Mouse (Mus musculus): Measurements from ENCODE around the gene Mrgprh. TPM values are rescaled to one million over a fixed set of nuclear protein-coding genes. Genes with fewer than 3 reads are reported as not detected.

Mrgprh gene
- polyA plus RNA-seq, 1 experiment: not detected

DNA sequence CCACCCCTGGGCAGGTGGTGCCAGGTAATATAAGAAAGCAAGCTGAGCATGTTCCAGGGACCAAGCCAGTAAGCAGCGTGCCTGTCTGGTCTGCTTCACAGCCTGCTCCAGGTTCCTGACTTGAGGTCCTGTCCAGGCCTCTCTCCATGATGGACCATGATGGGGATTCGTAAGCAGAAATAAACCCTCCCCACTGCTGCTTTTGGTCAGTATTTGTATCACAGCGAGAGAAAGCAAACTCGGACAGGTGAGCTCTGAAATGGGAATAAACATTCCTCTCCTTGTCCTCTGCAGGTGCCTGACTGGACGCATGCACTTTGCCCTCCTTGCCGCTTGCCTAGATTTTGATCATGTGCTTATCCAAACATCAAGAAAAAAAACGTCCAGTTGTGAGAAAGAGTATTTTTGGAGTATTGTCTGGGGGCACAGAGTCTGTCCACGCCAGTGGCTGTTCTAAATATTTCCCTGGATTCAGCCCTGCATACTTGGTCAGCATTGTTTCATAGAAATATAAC, 16.8 kb upstream of the Mrgprh start:
- Histone ChIP-seq H3K4me2 (ENCODE audit: low read depth) (no peak overlapping the region), H3K79me2 (ENCODE audit: control insufficient read depth, insufficient read depth) (no peaks in the 10 kb centered on the region), H3ac (ENCODE audit: control insufficient read depth, insufficient read length) (no peak overlapping the region), H3K4me3 (no peak overlapping the region), H3K36me3 (ENCODE audit: control insufficient read depth, insufficient read depth) (no peaks in the 10 kb centered on the region), H3K27me3 (ENCODE audit: control insufficient read depth, insufficient read depth, insufficient read length) (peaks cover 30% of the 10 kb centered on the region)
- no peak for TF ChIP-seq MYOD1 (IDR thresholded peaks at IDR 0.05; ENCODE audit: control insufficient read depth in 1 of 3, insufficient read length in 2 of 3, low read depth in 2 of 3)
- no peak for TF ChIP-seq USF1 (IDR thresholded peaks at IDR 0.05; ENCODE audit: low read depth)

DNA sequence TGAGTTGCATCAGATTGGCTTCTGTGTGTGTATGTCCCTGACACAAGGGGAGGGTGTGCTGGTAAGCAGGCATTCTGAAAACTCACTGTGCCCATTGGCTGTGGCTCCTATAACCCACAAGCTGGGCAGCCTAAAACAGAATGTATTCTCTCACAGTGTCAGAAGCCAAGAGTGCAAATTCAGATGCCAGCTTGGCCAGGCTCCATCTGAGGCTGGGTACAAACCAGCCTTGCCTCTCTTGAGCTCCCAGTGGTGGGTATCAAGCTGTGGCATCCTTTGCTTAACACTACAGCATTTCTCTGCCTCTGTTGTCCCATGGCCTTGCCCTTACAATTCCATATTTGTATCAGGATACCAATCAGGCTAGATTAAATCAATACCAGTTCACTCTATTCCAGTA, 11.7 kb upstream of the Mrgprh start:
- no peak overlapping the region for H3K4me3 ChIP-seq
- H3K36me3 ChIP-seq (ENCODE audit: control insufficient read depth, insufficient read depth): no peaks in the 10 kb centered on the region
- H3K27me3 ChIP-seq (ENCODE audit: control insufficient read depth, insufficient read depth, insufficient read length): peaks cover 34% of the 10 kb centered on the region
- no peaks in the 10 kb centered on the region for H3K79me2 ChIP-seq (ENCODE audit: control insufficient read depth, insufficient read depth)
- H3K4me2 ChIP-seq (ENCODE audit: low read depth): no peak overlapping the region
- TF ChIP-seq TCF3 (IDR thresholded peaks at IDR 0.05; ENCODE audit: insufficient read length, low read depth) (no peak), MAX (IDR thresholded peaks at IDR 0.05; ENCODE audit: low read depth) (no peak), POLR2AphosphoS2 (IDR thresholded peaks at IDR 0.05; ENCODE audit: insufficient read length, low read depth) (no peak), REST (IDR thresholded peaks at IDR 0.05; ENCODE audit: insufficient read depth, insufficient read length) (no peak), USF1 (IDR thresholded peaks at IDR 0.05; ENCODE audit: low read depth) (no peak), POLR2A (IDR thresholded peaks at IDR 0.05; ENCODE audit: insufficient read length, low read depth) (no peak), SRF (IDR thresholded peaks at IDR 0.05; ENCODE audit: control insufficient read depth, insufficient read length, low read depth) (no peak)
- H3ac ChIP-seq (ENCODE audit: control insufficient read depth, insufficient read length): no peak overlapping the region

DNA sequence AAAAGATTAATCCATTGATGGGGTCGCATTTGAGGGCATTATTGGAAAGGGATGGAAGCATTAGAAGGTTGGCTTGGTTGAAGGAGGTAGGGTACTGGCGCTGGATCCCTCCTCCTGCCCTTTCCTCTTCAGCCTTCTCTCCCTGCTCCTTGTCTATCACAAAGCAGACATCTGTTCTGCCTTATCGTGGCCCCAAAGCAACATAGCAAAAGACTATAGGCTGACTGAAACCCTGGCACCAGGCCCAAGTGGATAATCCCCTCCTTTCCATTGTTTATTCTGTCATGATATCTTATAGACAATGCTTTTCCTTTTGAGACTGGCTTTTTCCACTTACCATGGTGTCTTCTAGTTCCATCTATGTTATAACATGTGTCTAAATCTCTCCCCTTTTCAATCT, 10.4 kb upstream of the Mrgprh start:
- no peak overlapping the region for H3ac ChIP-seq (ENCODE audit: control insufficient read depth, insufficient read length)
- H3K4me3 ChIP-seq: no peak overlapping the region
- peaks cover 41% of the 10 kb centered on the region for H3K27me3 ChIP-seq (ENCODE audit: control insufficient read depth, insufficient read depth, insufficient read length)
- TF ChIP-seq POLR2A (IDR thresholded peaks at IDR 0.05; ENCODE audit: insufficient read length, low read depth) (no peak), REST (IDR thresholded peaks at IDR 0.05; ENCODE audit: insufficient read depth, insufficient read length) (no peak), USF1 (IDR thresholded peaks at IDR 0.05; ENCODE audit: low read depth) (no peak), TCF12 (IDR thresholded peaks at IDR 0.05; ENCODE audit: insufficient read depth, poor library complexity, severe bottlenecking) (no peak), CEBPB (IDR thresholded peaks at IDR 0.05; ENCODE audit: insufficient read depth, poor library complexity, severe bottlenecking) (no peak), SRF (IDR thresholded peaks at IDR 0.05; ENCODE audit: control insufficient read depth, insufficient read length, low read depth) (no peak), MAX (IDR thresholded peaks at IDR 0.05; ENCODE audit: low read depth) (no peak), E2F4 (IDR thresholded peaks at IDR 0.05; ENCODE audit: insufficient read depth) (no peak), POLR2AphosphoS2 (IDR thresholded peaks at IDR 0.05; ENCODE audit: insufficient read length, low read depth) (no peak), MYOD1 (IDR thresholded peaks at IDR 0.05; ENCODE audit: control insufficient read depth in 1 of 3, insufficient read length in 2 of 3, low read depth in 2 of 3) (no peak), TCF3 (IDR thresholded peaks at IDR 0.05; ENCODE audit: insufficient read length, low read depth) (no peak), MYOG (IDR thresholded peaks at IDR 0.05; ENCODE audit: control insufficient read depth in 1 of 3, insufficient read depth in 1 of 3, insufficient read length in 2 of 3, low read depth in 2 of 3) (no peak)
- H3K36me3 ChIP-seq (ENCODE audit: control insufficient read depth, insufficient read depth): no peaks in the 10 kb centered on the region
- H3K79me2 ChIP-seq (ENCODE audit: control insufficient read depth, insufficient read depth): no peaks in the 10 kb centered on the region
- no peak overlapping the region for H3K4me2 ChIP-seq (ENCODE audit: low read depth)

DNA sequence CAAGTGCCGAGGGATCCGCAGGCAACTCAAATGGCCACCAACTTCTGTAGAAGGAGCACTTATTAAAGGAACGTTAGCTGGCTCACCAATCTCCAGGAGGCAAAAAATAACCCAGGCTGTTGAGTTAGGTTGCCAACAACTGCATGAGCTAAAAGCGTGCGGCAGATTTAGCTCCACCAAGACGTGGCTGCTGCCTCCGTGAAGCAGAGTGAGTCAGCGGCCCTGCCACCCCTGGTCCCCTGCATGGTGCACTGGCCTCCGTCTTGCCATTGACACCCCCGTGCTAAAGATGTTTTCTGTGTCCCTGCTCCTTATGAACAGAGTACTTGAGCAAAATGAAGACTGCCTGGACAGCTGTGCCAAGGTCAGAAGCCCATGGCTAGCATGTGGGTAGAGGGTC, 9.0 kb upstream of the Mrgprh start:
- Histone ChIP-seq H3K4me3 (no peak overlapping the region), H3K27me3 (ENCODE audit: control insufficient read depth, insufficient read depth, insufficient read length) (peaks cover 37% of the 10 kb centered on the region), H3K79me2 (ENCODE audit: control insufficient read depth, insufficient read depth) (no peaks in the 10 kb centered on the region), H3K36me3 (ENCODE audit: control insufficient read depth, insufficient read depth) (no peaks in the 10 kb centered on the region), H3K4me2 (ENCODE audit: low read depth) (peak overlapping the region; percentile 18), H3ac (ENCODE audit: control insufficient read depth, insufficient read length) (no peak overlapping the region)
- TF ChIP-seq CEBPB (IDR thresholded peaks at IDR 0.05; ENCODE audit: insufficient read depth, poor library complexity, severe bottlenecking) (no peak), MYOG (IDR thresholded peaks at IDR 0.05; ENCODE audit: control insufficient read depth in 1 of 3, insufficient read depth in 1 of 3, insufficient read length in 2 of 3, low read depth in 2 of 3) (peak in 1 of 3 experiments; percentile 10)

DNA sequence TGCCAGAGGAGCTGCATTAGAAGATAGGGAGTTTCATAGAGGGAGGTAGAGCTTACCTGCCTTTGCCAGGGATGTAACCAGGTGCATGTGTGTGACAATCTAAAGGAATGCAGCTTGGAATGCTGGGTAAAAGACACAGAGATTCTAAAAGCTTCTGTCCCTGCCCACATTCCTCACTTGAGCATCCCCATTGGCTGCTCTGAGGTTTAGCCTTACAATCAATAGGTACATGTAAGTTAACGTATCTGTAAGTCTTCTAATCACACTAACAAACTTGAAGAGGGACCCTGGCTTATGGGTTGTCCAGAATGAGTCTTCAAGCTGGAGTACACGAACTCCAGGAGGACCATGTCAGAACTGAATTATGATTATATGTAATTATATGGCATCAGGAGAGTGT, 7.8 kb upstream of the Mrgprh start, which contains the start of gene Mas1:
Gene Mas1 (minus strand): TSS at position 101 of the 400 bp plus-strand sequence.
- H3K4me3 ChIP-seq: no peak within 1 kb of the TSS
- peaks cover 37% of the 10 kb centered on the region for H3K27me3 ChIP-seq (ENCODE audit: control insufficient read depth, insufficient read depth, insufficient read length)
- H3K4me2 ChIP-seq (ENCODE audit: low read depth): peak within 1 kb of the TSS; percentile 18
- TF ChIP-seq E2F4 (IDR thresholded peaks at IDR 0.05; ENCODE audit: insufficient read depth): no peak
- no peak for TF ChIP-seq CEBPB (IDR thresholded peaks at IDR 0.05; ENCODE audit: insufficient read depth, poor library complexity, severe bottlenecking)
- no peak for TF ChIP-seq SRF (IDR thresholded peaks at IDR 0.05; ENCODE audit: control insufficient read depth, insufficient read length, low read depth)
- TF ChIP-seq MYOD1 (IDR thresholded peaks at IDR 0.05; ENCODE audit: control insufficient read depth in 1 of 3, insufficient read length in 2 of 3, low read depth in 2 of 3): no peak
- no peak for TF ChIP-seq REST (IDR thresholded peaks at IDR 0.05; ENCODE audit: insufficient read depth, insufficient read length)
- no peak for TF ChIP-seq USF1 (IDR thresholded peaks at IDR 0.05; ENCODE audit: low read depth)
- TF ChIP-seq MAX (IDR thresholded peaks at IDR 0.05; ENCODE audit: low read depth): no peak
- no peak for TF ChIP-seq POLR2A (IDR thresholded peaks at IDR 0.05; ENCODE audit: insufficient read length, low read depth)
- no peak within 1 kb of the TSS for H3ac ChIP-seq (ENCODE audit: control insufficient read depth, insufficient read length)
- H3K36me3 ChIP-seq (ENCODE audit: control insufficient read depth, insufficient read depth): no peaks in the 10 kb centered on the region
- H3K79me2 ChIP-seq (ENCODE audit: control insufficient read depth, insufficient read depth): no peaks in the 10 kb centered on the region

All from myocyte (in vitro differentiated cells).